ENCODE assay signal across 8 mouse cellular contexts in genomic region chr4:59569538-59569937, GRCm38 (mm10). TPM values are rescaled to one million over a fixed set of nuclear protein-coding genes. Genes with fewer than 3 reads are reported as not detected.
DNase-seq lines count a peak whose midpoint lies in the region; ATAC-seq and TF ChIP-seq lines count a peak whose summit lies in the region.

No protein-coding gene starts in this region.

- no peak overlapping the region for H3K27ac ChIP-seq in heart, adult 2 months
- no peak overlapping the region for H3K27ac ChIP-seq in liver, embryonic 14.5 days
- H3K27ac ChIP-seq in stomach, embryonic 16.5 days (ENCODE audit: low read length), result no peak overlapping the region

- intact Hi-C loops in heart, adult 2 months (cut with DNase I), result loop anchor here (1.0 to 2.0 kb wide), 2 partner anchors 209 to 473 kb away; no protein-coding TSS in a partner anchor

- peak; percentile 87 for DNase-seq in A20 (ENCODE audit: low read depth, low spot score)
- peak; percentile 79 for DNase-seq in adrenal gland, adult 2 months
- DNase-seq in embryo, embryonic 10.5 days (ENCODE audit: low spot score), result peak; percentile 93
- peak; percentile 52 to 62 for DNase-seq in heart, adult 2 months
- DNase-seq in kidney, postnatal 14 days, result peak; percentile 85
- peak; percentile 71 to 80 (median 76) for DNase-seq in liver, embryonic 14.5 days (ENCODE audit: low read depth in 3 of 3, low spot score in 3 of 3)
- peak; percentile 66 to 80 for DNase-seq in natural killer cell, adult 2 months (ENCODE audit: low spot score in 2 of 2)

- no peaks in the 10 kb centered on the region for H3K4me1 ChIP-seq in heart, adult 2 months (ENCODE audit: control insufficient read depth, insufficient read depth, low read length)
- H3K4me1 ChIP-seq in liver, embryonic 14.5 days (replicated peaks; ENCODE audit: control insufficient read depth in 2 of 2, insufficient read depth in 2 of 2, low read length in 1 of 2), result peaks cover 10 to 23% of the 10 kb centered on the region in 2 experiments
- H3K4me1 ChIP-seq in stomach, embryonic 16.5 days (ENCODE audit: control insufficient read depth, insufficient read depth, low read length), result no peaks in the 10 kb centered on the region

- 2% methylated on average over 7 of the region's 7 CpGs for WGBS in heart, adult 2 months
- under 1% methylated on average over 7 of the region's 7 CpGs for WGBS in liver, embryonic 14.5 days (ENCODE audit: insufficient replicate concordance)
- 1% methylated on average over 7 of the region's 7 CpGs for WGBS in stomach, embryonic 16.5 days

- H3K36me3 ChIP-seq in heart, adult 2 months (ENCODE audit: control insufficient read depth, insufficient read depth, low read length), result no peaks in the 10 kb centered on the region
- no peaks in the 10 kb centered on the region for H3K36me3 ChIP-seq in liver, embryonic 14.5 days (replicated peaks; ENCODE audit: control insufficient read depth, insufficient read depth, low read depth)
- no peaks in the 10 kb centered on the region for H3K36me3 ChIP-seq in stomach, embryonic 16.5 days (ENCODE audit: control insufficient read depth, insufficient read depth, low read length)

- H3K9me3 ChIP-seq in liver, embryonic 14.5 days (ENCODE audit: control insufficient read depth, low read length), result no peaks in the 10 kb centered on the region
- no peaks in the 10 kb centered on the region; the same call in 1 of the 2 replicates for H3K9me3 ChIP-seq in stomach, embryonic 16.5 days (replicated peaks; ENCODE audit: control insufficient read depth, low read length)

- no peak overlapping the region for H3K4me3 ChIP-seq in heart, adult 2 months
- H3K4me3 ChIP-seq in liver, embryonic 14.5 days (ENCODE audit: insufficient read depth in 1 of 2, low read depth in 2 of 2, low read length in 2 of 2), result no peak overlapping the region
- H3K4me3 ChIP-seq in stomach, embryonic 16.5 days (replicated peaks; ENCODE audit: low read length), result no peak overlapping the region

- peak; percentile 93 for TF ChIP-seq CTCF in heart, adult 2 months (IDR thresholded peaks at IDR 0.05)
- peak; percentile 78 for TF ChIP-seq CTCF in liver, embryonic 14.5 days (IDR thresholded peaks at IDR 0.05; ENCODE audit: low read depth)

- H3K9ac ChIP-seq in heart, adult 2 months (ENCODE audit: low read depth, low read length), result no peak overlapping the region
- no peak overlapping the region for H3K9ac ChIP-seq in liver, embryonic 14.5 days (replicated peaks)
- H3K9ac ChIP-seq in stomach, embryonic 16.5 days (ENCODE audit: low read length), result no peak overlapping the region

- H3K4me2 ChIP-seq in liver, embryonic 14.5 days (ENCODE audit: low read depth), result peak overlapping the region; percentile 36
- no peak overlapping the region for H3K4me2 ChIP-seq in stomach, embryonic 16.5 days (ENCODE audit: low read depth, low read length)

- no peaks in the 10 kb centered on the region for H3K27me3 ChIP-seq in heart, adult 2 months (ENCODE audit: control insufficient read depth, insufficient read depth, low read length)
- no peaks in the 10 kb centered on the region for H3K27me3 ChIP-seq in liver, embryonic 14.5 days (ENCODE audit: control insufficient read depth, insufficient read depth, low read length)
- no peaks in the 10 kb centered on the region for H3K27me3 ChIP-seq in stomach, embryonic 16.5 days (ENCODE audit: control insufficient read depth, insufficient read depth, low read length)

- peak; percentile 55; the same call in 1 of the 2 replicates for ATAC-seq in liver, embryonic 14.5 days (ENCODE audit: insufficient read depth)
- ATAC-seq in stomach, embryonic 16.5 days (ENCODE audit: insufficient read depth, low FRiP score), result peak; percentile 64; the same call in 1 of the 2 replicates

- no peaks in the 10 kb centered on the region for H3K79me2 ChIP-seq in heart, adult 2 months (replicated peaks; ENCODE audit: control insufficient read depth, insufficient read depth, low read length)

- no peak for TF ChIP-seq POLR2A in heart, adult 2 months (IDR thresholded peaks at IDR 0.05; ENCODE audit: insufficient read depth, low read depth, low read length)

- TF ChIP-seq EP300 in heart, adult 2 months (IDR thresholded peaks at IDR 0.05; ENCODE audit: insufficient read depth, low read depth, low read length), result no peak
- TF ChIP-seq EP300 in liver, embryonic 14.5 days (IDR thresholded peaks at IDR 0.05; ENCODE audit: low read depth), result peak; percentile 32; the same call in 1 of the 2 replicates

RNA-seq across cellular contexts. Expression of gene Hsdl2, which starts 11.8 kb away (rescaled TPM):
- 100 to 1,000 TPM in 1 of 2 experiments, 10 to 100 TPM in 1; 73.7 to 106 TPM for total RNA-seq in adrenal gland, adult 2 months (2021)
- 8.7 and 8.9 TPM in 2 replicates for polyA plus RNA-seq in adrenal gland, adult 2 months (2012; rRNA removed)
- total RNA-seq in heart, adult 2 months (2021), result 100 to 1,000 TPM; 211 to 225 TPM
- polyA plus RNA-seq in heart, adult 2 months (2012; rRNA removed), result 84.0 and 186 TPM in 2 replicates
- polyA plus RNA-seq in liver, embryonic 14.5 days (2012; rRNA removed), result 5.5 and 10.4 TPM in 2 replicates
- 16.3 and 17.6 TPM in 2 replicates for polyA plus RNA-seq in liver, embryonic 14.5 days (2014; fragmentation: Nextera tagmentation; extraction: Ambion mirVana)
- 31.8 and 33.8 TPM in 2 replicates for polyA plus RNA-seq in stomach, embryonic 16.5 days (2015; fragmentation: Nextera tagmentation; extraction: Ambion mirVana)

RNA-seq across cellular contexts. Expression of gene Ptbp3, which starts 20.4 kb away (rescaled TPM):
- total RNA-seq in adrenal gland, adult 2 months (2021), result 100 to 1,000 TPM in 1 of 2 experiments, 10 to 100 TPM in 1; 84.2 to 111 TPM
- 22.5 and 40.9 TPM in 2 replicates for polyA plus RNA-seq in adrenal gland, adult 2 months (2012; rRNA removed)
- total RNA-seq in heart, adult 2 months (2021), result 10 to 100 TPM; 25.0 to 27.0 TPM
- 13.2 and 23.3 TPM in 2 replicates for polyA plus RNA-seq in heart, adult 2 months (2012; rRNA removed)
- polyA plus RNA-seq in liver, embryonic 14.5 days (2012; rRNA removed), result 22.7 and 26.6 TPM in 2 replicates
- polyA plus RNA-seq in liver, embryonic 14.5 days (2014; fragmentation: Nextera tagmentation; extraction: Ambion mirVana), result 64.7 and 72.3 TPM in 2 replicates
- polyA plus RNA-seq in stomach, embryonic 16.5 days (2015; fragmentation: Nextera tagmentation; extraction: Ambion mirVana), result 54.4 and 60.5 TPM in 2 replicates

RNA-seq across cellular contexts. Expression of gene E130308A19Rik, which starts 56.5 kb away (rescaled TPM):
- 10 to 100 TPM; 13.9 to 14.8 TPM for total RNA-seq in adrenal gland, adult 2 months (2021)
- 7.7 and 7.8 TPM in 2 replicates for polyA plus RNA-seq in adrenal gland, adult 2 months (2012; rRNA removed)
- 1 to 10 TPM; 6.5 to 7.2 TPM for total RNA-seq in heart, adult 2 months (2021)
- 3.8 and 5.6 TPM in 2 replicates for polyA plus RNA-seq in heart, adult 2 months (2012; rRNA removed)
- polyA plus RNA-seq in liver, embryonic 14.5 days (2012; rRNA removed), result 2.7 and 2.8 TPM in 2 replicates
- polyA plus RNA-seq in liver, embryonic 14.5 days (2014; fragmentation: Nextera tagmentation; extraction: Ambion mirVana), result 5.7 and 6.3 TPM in 2 replicates
- 13.0 and 13.1 TPM in 2 replicates for polyA plus RNA-seq in stomach, embryonic 16.5 days (2015; fragmentation: Nextera tagmentation; extraction: Ambion mirVana)
